Mouse (Mus musculus) heart, postnatal 0 days (tissue): Measurements from ENCODE around the gene Pi4ka.
A peak's percentile ranks its signal among the peaks of the same experiment; 100 is the strongest.

Source experiments
- CTCF ChIP-seq: IDR thresholded peaks from 2 replicates; pipeline ENCODE4 v1.5.1; 2016; ENCODE audit warnings: antibody characterized with exemption, control low read depth, low read depth
- EP300 ChIP-seq: IDR thresholded peaks from 2 replicates; pipeline ENCODE4 v1.6.1; 2016; ENCODE audit warnings: antibody characterized with exemption, low read depth

GRCm38 (mm10) chr16:17432576-17432975 is 26.5 kb upstream of the Pi4ka start:
- TF ChIP-seq CTCF (peak; percentile 66), EP300 (no peak)
